Mouse (Mus musculus): ENCODE measurements around the gene Egfr. TPM values are rescaled to one million over a fixed set of nuclear protein-coding genes. Genes with fewer than 3 reads are reported as not detected.

Gene Egfr
- polyA plus RNA-seq, 1 experiment from 2014 or later, result 2.4 TPM

GRCm38 (mm10) chr11:16907517-16908129 is 155.6 kb downstream of the Egfr start:
- Histone ChIP-seq H3K4me1 (replicated peaks; ENCODE audit: control insufficient read depth, insufficient read depth, low read length) (no peaks in the 10 kb centered on the region), H3K27me3 (replicated peaks; ENCODE audit: control insufficient read depth, insufficient read depth, low read length) (no peaks in the 10 kb centered on the region), H3K9me3 (ENCODE audit: control insufficient read depth, low read length) (no peaks in the 10 kb centered on the region), H3K4me2 (no peak overlapping the region), H3K4me3 (ENCODE audit: low read depth, low read length) (no peak overlapping the region), H3K9ac (ENCODE audit: low read depth, low read length) (no peak overlapping the region), H3K27ac (ENCODE audit: low read depth, low read length) (no peak overlapping the region), H3K36me3 (ENCODE audit: control insufficient read depth, insufficient read depth, low read length) (no peaks in the 10 kb centered on the region)
- 79% methylated on average over 1 of the region's 1 CpGs for whole genome bisulfite sequencing
- ATAC-seq (replicated peaks; ENCODE audit: low FRiP score), result no peak
- DNase-seq (ENCODE audit: low spot score), result no peak

- Histone ChIP-seq H3K27me3 (replicated peaks; ENCODE audit: control insufficient read depth, insufficient read depth, low read length) (no peaks in the 10 kb centered on the region), H3K4me3 (ENCODE audit: low read depth, low read length) (no peak overlapping the region), H3K4me2 (no peak overlapping the region), H3K36me3 (ENCODE audit: control insufficient read depth, insufficient read depth, low read length) (no peaks in the 10 kb centered on the region), H3K9me3 (ENCODE audit: control insufficient read depth, low read length) (no peaks in the 10 kb centered on the region), H3K4me1 (replicated peaks; ENCODE audit: control insufficient read depth, insufficient read depth, low read length) (no peaks in the 10 kb centered on the region), H3K27ac (ENCODE audit: low read depth, low read length) (no peak overlapping the region), H3K9ac (ENCODE audit: low read depth, low read length) (no peak overlapping the region)
- ATAC-seq (replicated peaks; ENCODE audit: low FRiP score) (no peak), DNase-seq (ENCODE audit: low spot score) (no peak)
- WGBS, result 70% methylated on average over 3 of the region's 3 CpGs
Measured at GRCm38 (mm10) chr11:16914756-16915155, 162.8 kb downstream of the Egfr start.

- Histone ChIP-seq H3K4me2 (no peak overlapping the region), H3K9ac (ENCODE audit: low read depth, low read length) (no peak overlapping the region), H3K27ac (ENCODE audit: low read depth, low read length) (no peak overlapping the region), H3K27me3 (replicated peaks; ENCODE audit: control insufficient read depth, insufficient read depth, low read length) (no peaks in the 10 kb centered on the region), H3K36me3 (ENCODE audit: control insufficient read depth, insufficient read depth, low read length) (no peaks in the 10 kb centered on the region), H3K4me1 (replicated peaks; ENCODE audit: control insufficient read depth, insufficient read depth, low read length) (no peaks in the 10 kb centered on the region), H3K4me3 (ENCODE audit: low read depth, low read length) (no peak overlapping the region), H3K9me3 (ENCODE audit: control insufficient read depth, low read length) (no peaks in the 10 kb centered on the region)
- ATAC-seq (replicated peaks; ENCODE audit: low FRiP score) (no peak), DNase-seq (ENCODE audit: low spot score) (no peak)
- 82% methylated on average over 5 of the region's 5 CpGs for WGBS
Measured at GRCm38 (mm10) chr11:16915850-16916249, 163.8 kb downstream of the Egfr start.

- 95% methylated on average over 2 of the region's 2 CpGs for WGBS
- H3K4me3 ChIP-seq (ENCODE audit: low read depth, low read length), result no peak overlapping the region
Measured at GRCm38 (mm10) chr11:16917512-16917911, 165.5 kb downstream of the Egfr start.

GRCm38 (mm10) chr11:16932159-16932558 is 180.2 kb downstream of the Egfr start:
- Histone ChIP-seq H3K4me1 (replicated peaks; ENCODE audit: control insufficient read depth, insufficient read depth, low read length) (no peaks in the 10 kb centered on the region), H3K9ac (ENCODE audit: low read depth, low read length) (no peak overlapping the region), H3K9me3 (ENCODE audit: control insufficient read depth, low read length) (no peaks in the 10 kb centered on the region), H3K4me3 (ENCODE audit: low read depth, low read length) (no peak overlapping the region), H3K27me3 (replicated peaks; ENCODE audit: control insufficient read depth, insufficient read depth, low read length) (no peaks in the 10 kb centered on the region), H3K27ac (ENCODE audit: low read depth, low read length) (no peak overlapping the region), H3K36me3 (ENCODE audit: control insufficient read depth, insufficient read depth, low read length) (no peaks in the 10 kb centered on the region), H3K4me2 (no peak overlapping the region)
- 64% methylated on average over 3 of the region's 3 CpGs for WGBS
- no peak for ATAC-seq (replicated peaks; ENCODE audit: low FRiP score)
- DNase-seq (ENCODE audit: low spot score), result no peak

More at GRCm38 (mm10) chr11:16917512-16917911, 165.5 kb downstream of the Egfr start:
- DNase-seq (ENCODE audit: low spot score) (no peak), ATAC-seq (replicated peaks; ENCODE audit: low FRiP score) (no peak)
- H3K36me3 ChIP-seq (ENCODE audit: control insufficient read depth, insufficient read depth, low read length), result no peaks in the 10 kb centered on the region
- H3K4me2 ChIP-seq, result no peak overlapping the region
- no peak overlapping the region for H3K27ac ChIP-seq (ENCODE audit: low read depth, low read length)
- H3K9ac ChIP-seq (ENCODE audit: low read depth, low read length), result no peak overlapping the region
- no peaks in the 10 kb centered on the region for H3K27me3 ChIP-seq (replicated peaks; ENCODE audit: control insufficient read depth, insufficient read depth, low read length)
- H3K4me1 ChIP-seq (replicated peaks; ENCODE audit: control insufficient read depth, insufficient read depth, low read length), result no peaks in the 10 kb centered on the region
- H3K9me3 ChIP-seq (ENCODE audit: control insufficient read depth, low read length), result no peaks in the 10 kb centered on the region

- Histone ChIP-seq H3K27ac (ENCODE audit: low read depth, low read length) (no peak overlapping the region), H3K27me3 (replicated peaks; ENCODE audit: control insufficient read depth, insufficient read depth, low read length) (no peaks in the 10 kb centered on the region), H3K4me1 (replicated peaks; ENCODE audit: control insufficient read depth, insufficient read depth, low read length) (no peaks in the 10 kb centered on the region), H3K36me3 (ENCODE audit: control insufficient read depth, insufficient read depth, low read length) (no peaks in the 10 kb centered on the region), H3K4me2 (no peak overlapping the region), H3K9me3 (ENCODE audit: control insufficient read depth, low read length) (no peaks in the 10 kb centered on the region), H3K4me3 (ENCODE audit: low read depth, low read length) (no peak overlapping the region), H3K9ac (ENCODE audit: low read depth, low read length) (no peak overlapping the region)
- DNase-seq (ENCODE audit: low spot score) (no peak), ATAC-seq (replicated peaks; ENCODE audit: low FRiP score) (no peak)
- 69% methylated on average over 6 of the region's 6 CpGs for WGBS
Measured at GRCm38 (mm10) chr11:16935577-16936236, 183.7 kb downstream of the Egfr start.

- H3K9me3 ChIP-seq (ENCODE audit: control insufficient read depth, low read length), result no peaks in the 10 kb centered on the region
- H3K4me1 ChIP-seq (replicated peaks; ENCODE audit: control insufficient read depth, insufficient read depth, low read length), result no peaks in the 10 kb centered on the region
- ATAC-seq (replicated peaks; ENCODE audit: low FRiP score) (no peak), DNase-seq (ENCODE audit: low spot score) (no peak)
- H3K4me2 ChIP-seq, result no peak overlapping the region
- no peak overlapping the region for H3K27ac ChIP-seq (ENCODE audit: low read depth, low read length)
- H3K4me3 ChIP-seq (ENCODE audit: low read depth, low read length), result no peak overlapping the region
- H3K36me3 ChIP-seq (ENCODE audit: control insufficient read depth, insufficient read depth, low read length), result no peaks in the 10 kb centered on the region
- WGBS, result 73% methylated on average over 4 of the region's 4 CpGs
- H3K27me3 ChIP-seq (replicated peaks; ENCODE audit: control insufficient read depth, insufficient read depth, low read length), result no peaks in the 10 kb centered on the region
- no peak overlapping the region for H3K9ac ChIP-seq (ENCODE audit: low read depth, low read length)
Measured at GRCm38 (mm10) chr11:16941103-16941793, 189.2 kb downstream of the Egfr start.

- Histone ChIP-seq H3K36me3 (ENCODE audit: control insufficient read depth, insufficient read depth, low read length) (no peaks in the 10 kb centered on the region), H3K9ac (ENCODE audit: low read depth, low read length) (no peak overlapping the region), H3K4me2 (no peak overlapping the region), H3K4me3 (ENCODE audit: low read depth, low read length) (no peak overlapping the region), H3K9me3 (ENCODE audit: control insufficient read depth, low read length) (no peaks in the 10 kb centered on the region), H3K27ac (ENCODE audit: low read depth, low read length) (no peak overlapping the region), H3K4me1 (replicated peaks; ENCODE audit: control insufficient read depth, insufficient read depth, low read length) (no peaks in the 10 kb centered on the region), H3K27me3 (replicated peaks; ENCODE audit: control insufficient read depth, insufficient read depth, low read length) (no peaks in the 10 kb centered on the region)
- ATAC-seq (replicated peaks; ENCODE audit: low FRiP score), result no peak
- WGBS, result 70% methylated on average over 4 of the region's 4 CpGs
- DNase-seq (ENCODE audit: low spot score), result no peak
Measured at GRCm38 (mm10) chr11:16941973-16942452, 190.0 kb downstream of the Egfr start.

Measured in liver, embryonic 11.5 days (tissue).